Mouse (Mus musculus) lung, postnatal 0 days (tissue): ENCODE measurements around the gene Gmppa.

Experiments used
- CTCF ChIP-seq: IDR thresholded peaks from 2 replicates; pipeline ENCODE4 v1.5.1; 2016; ENCODE audit warnings: antibody characterized with exemption, mild to moderate bottlenecking
- EP300 ChIP-seq: IDR thresholded peaks from 2 replicates; pipeline ENCODE4 v1.6.1; 2016; ENCODE audit warnings: antibody characterized with exemption, mild to moderate bottlenecking, control low read depth

GRCm38 (mm10) chr1:75480036-75480435 is 44.3 kb downstream of the Gmppa start:
- TF ChIP-seq CTCF (no peak), EP300 (no peak)
